Mouse (Mus musculus) intestine, embryonic 15.5 days (tissue): ENCODE data around the gene Pfn1. TPM values are rescaled to one million over a fixed set of nuclear protein-coding genes. Genes with fewer than 3 reads are reported as not detected.

Source experiments
- ATAC-seq: fragments of 200-750 bp; cut with Nextera tagmentation; 2 replicates; pipeline ENCODE4 v1.8.0; 2017; ENCODE audit warnings: moderate TSS enrichment, moderate library complexity
- H3K27ac ChIP-seq: fragments of 300-500 bp; sonication (generic); 2 replicates; pipeline ENCODE4 v1.5.1; 2015; ENCODE audit warnings: mild to moderate bottlenecking, inconsistent platforms
- H3K27me3 ChIP-seq: fragments of 300-500 bp; sonication (generic); replicated peaks from 2 replicates; pipeline ENCODE4 v1.6.1; 2015; ENCODE audit warnings: inconsistent platforms
- H3K36me3 ChIP-seq: fragments of 300-500 bp; sonication (generic); 2 replicates; pipeline ENCODE4 v1.6.1; 2015; ENCODE audit warnings: inconsistent platforms
- H3K4me1 ChIP-seq: fragments of 300-500 bp; sonication (generic); replicated peaks from 2 replicates; pipeline ENCODE4 v1.6.1; 2015; ENCODE audit warnings: inconsistent platforms
- H3K4me2 ChIP-seq: fragments of 300-500 bp; sonication (generic); replicated peaks from 2 replicates; pipeline ENCODE4 v1.6.1; 2015; ENCODE audit warnings: mild to moderate bottlenecking, inconsistent platforms
- H3K4me3 ChIP-seq: fragments of 300-500 bp; sonication (generic); replicated peaks from 2 replicates; pipeline ENCODE4 v1.5.1; 2015; ENCODE audit warnings: inconsistent platforms
- H3K9ac ChIP-seq: fragments of 300-500 bp; sonication (generic); 2 replicates; pipeline ENCODE4 v1.6.1; 2015; ENCODE audit warnings: inconsistent platforms
- H3K9me3 ChIP-seq: fragments of 300-500 bp; sonication (generic); 2 replicates; pipeline ENCODE4 v1.6.1; 2016; ENCODE audit warnings: inconsistent platforms
- WGBS: fragments of 180-500 bp; shearing (Covaris S2); methylation state at CpG from one replicate; pipeline ENCODE4 v1.1.7; 2015; 5-methylcytosine and 5-hydroxymethylcytosine counted together
- polyA plus RNA-seq: library from polyadenylated mRNA; unstranded; fragments of >200 nt; fragmentation: Nextera tagmentation; extraction: Ambion mirVana; gene quantifications from 2 replicates; pipeline ENCODE4 v1.2.1, GENCODE M21; 2015

The Pfn1 gene
- polyA plus RNA-seq, 1 experiment from 2014 or later = 2,325 TPM

GRCm38 (mm10) chr11:70615516-70616093, 38.8 kb downstream of the Pfn1 start, which contains the start of gene 4930544D05Rik:
TSS of gene 4930544D05Rik (plus strand) at chr11:70615848.
- Histone ChIP-seq H3K4me1 (peaks cover 19% of the 10 kb centered on the region), H3K27ac (peak within 1 kb of the TSS; percentile 78), H3K9ac (peak within 1 kb of the TSS; percentile 54), H3K4me3 (peak within 1 kb of the TSS; percentile 43), H3K27me3 (no peaks in the 10 kb centered on the region), H3K4me2 (peak within 1 kb of the TSS; percentile 94), H3K36me3 (peaks cover 12% of the 10 kb centered on the region), H3K9me3 (no peaks in the 10 kb centered on the region)
- ATAC-seq = peak; percentile 18; the same call in 1 of the 2 replicates
- WGBS = 16% methylated on average over 21 of the region's 21 CpGs

GRCm38 (mm10) chr11:70615074-70615473, 39.4 kb downstream of the Pfn1 start:
- no peaks in the 10 kb centered on the region for H3K9me3 ChIP-seq
- H3K27ac ChIP-seq = peak overlapping the region; percentile 78
- peaks cover 19% of the 10 kb centered on the region for H3K4me1 ChIP-seq
- peak overlapping the region; percentile 43 for H3K4me3 ChIP-seq
- ATAC-seq = peak; percentile 95
- H3K4me2 ChIP-seq = peak overlapping the region; percentile 94
- H3K27me3 ChIP-seq = no peaks in the 10 kb centered on the region
- WGBS = under 1% methylated on average over 17 of the region's 17 CpGs
- peaks cover 15% of the 10 kb centered on the region for H3K36me3 ChIP-seq
- peak overlapping the region; percentile 54 for H3K9ac ChIP-seq

- ATAC-seq = no peak
- H3K4me3 ChIP-seq = no peak overlapping the region
- H3K9ac ChIP-seq = no peak overlapping the region
- no peak overlapping the region for H3K27ac ChIP-seq
- peaks cover 19% of the 10 kb centered on the region for H3K4me1 ChIP-seq
- H3K4me2 ChIP-seq = no peak overlapping the region
- no peaks in the 10 kb centered on the region for H3K27me3 ChIP-seq
- H3K9me3 ChIP-seq = no peaks in the 10 kb centered on the region
- WGBS = 77% methylated on average over 7 of the region's 7 CpGs
- peaks cover 39% of the 10 kb centered on the region for H3K36me3 ChIP-seq
Observed at GRCm38 (mm10) chr11:70612505-70612904, 41.9 kb downstream of the Pfn1 start.

- Histone ChIP-seq H3K27ac (no peak overlapping the region), H3K4me3 (no peak overlapping the region), H3K36me3 (peaks cover 50% of the 10 kb centered on the region), H3K27me3 (no peaks in the 10 kb centered on the region), H3K9me3 (no peaks in the 10 kb centered on the region), H3K9ac (no peak overlapping the region), H3K4me2 (no peak overlapping the region), H3K4me1 (peaks cover 13% of the 10 kb centered on the region)
- ATAC-seq = no peak
- 83% methylated on average over 4 of the region's 4 CpGs for WGBS
Observed at GRCm38 (mm10) chr11:70610752-70611151, 43.7 kb downstream of the Pfn1 start.

- no peak overlapping the region for H3K9ac ChIP-seq
- 91% methylated on average over 25 of the region's 26 CpGs for WGBS
- peaks cover 56% of the 10 kb centered on the region for H3K36me3 ChIP-seq
- no peaks in the 10 kb centered on the region for H3K27me3 ChIP-seq
- no peak for ATAC-seq
- H3K4me2 ChIP-seq = no peak overlapping the region
- H3K27ac ChIP-seq = no peak overlapping the region
- H3K9me3 ChIP-seq = no peaks in the 10 kb centered on the region
- no peaks in the 10 kb centered on the region for H3K4me1 ChIP-seq
- H3K4me3 ChIP-seq = no peak overlapping the region
Observed at GRCm38 (mm10) chr11:70608381-70609066, 45.9 kb downstream of the Pfn1 start.

GRCm38 (mm10) chr11:70607611-70608010, 46.8 kb downstream of the Pfn1 start:
- Histone ChIP-seq H3K9ac (no peak overlapping the region), H3K9me3 (no peaks in the 10 kb centered on the region), H3K4me2 (no peak overlapping the region), H3K27me3 (no peaks in the 10 kb centered on the region), H3K36me3 (peaks cover 54% of the 10 kb centered on the region), H3K4me1 (no peaks in the 10 kb centered on the region), H3K4me3 (no peak overlapping the region), H3K27ac (no peak overlapping the region)
- no peak for ATAC-seq
- WGBS = 87% methylated on average over 9 of the region's 9 CpGs

- Histone ChIP-seq H3K36me3 (peaks cover 54% of the 10 kb centered on the region), H3K9ac (no peak overlapping the region), H3K4me1 (no peaks in the 10 kb centered on the region), H3K27me3 (no peaks in the 10 kb centered on the region), H3K27ac (no peak overlapping the region), H3K4me3 (no peak overlapping the region), H3K9me3 (no peaks in the 10 kb centered on the region), H3K4me2 (no peak overlapping the region)
- ATAC-seq = no peak
- WGBS = 75% methylated on average over 12 of the region's 12 CpGs
Observed at GRCm38 (mm10) chr11:70606717-70607116, 47.7 kb downstream of the Pfn1 start.

GRCm38 (mm10) chr11:70605024-70605566, 49.3 kb downstream of the Pfn1 start:
- peaks cover 47% of the 10 kb centered on the region for H3K36me3 ChIP-seq
- no peaks in the 10 kb centered on the region for H3K9me3 ChIP-seq
- H3K27ac ChIP-seq = no peak overlapping the region
- H3K4me2 ChIP-seq = no peak overlapping the region
- no peak overlapping the region for H3K4me3 ChIP-seq
- no peaks in the 10 kb centered on the region for H3K27me3 ChIP-seq
- no peak overlapping the region for H3K9ac ChIP-seq
- peak; percentile 34; the same call in 1 of the 2 replicates for ATAC-seq
- no peaks in the 10 kb centered on the region for H3K4me1 ChIP-seq
- WGBS = 49% methylated on average over 14 of the region's 14 CpGs

Other genes starting within 250 kb of the Pfn1 start
- gene Pelp1, start 244.6 kb downstream of the Pfn1 start, polyA plus RNA-seq = 31.9 and 32.6 TPM in 2 replicates
- gene Arrb2, start 222.0 kb downstream of the Pfn1 start, polyA plus RNA-seq = 13.2 and 15.4 TPM in 2 replicates
- 39.9 and 42.4 TPM in 2 replicates for gene Med11, start 202.7 kb downstream of the Pfn1 start, polyA plus RNA-seq
- gene Zmynd15, start 195.2 kb downstream of the Pfn1 start, polyA plus RNA-seq = 0.78 and 1.2 TPM in 2 replicates
- gene Cxcl16, start 194.7 kb downstream of the Pfn1 start, polyA plus RNA-seq = 8.6 and 10.4 TPM in 2 replicates
- 179 and 192 TPM in 2 replicates for gene Tm4sf5, start 149.4 kb downstream of the Pfn1 start, polyA plus RNA-seq
- 0.60 and 0.80 TPM in 2 replicates for gene Vmo1, start 140.0 kb downstream of the Pfn1 start, polyA plus RNA-seq
- gene Gltpd2, start 135.4 kb downstream of the Pfn1 start, polyA plus RNA-seq = 1.5 and 2.2 TPM in 2 replicates
- 646 and 704 TPM in 2 replicates for gene Psmb6, start 129.3 kb downstream of the Pfn1 start, polyA plus RNA-seq
- gene Gm40193, start 121.7 kb downstream of the Pfn1 start, polyA plus RNA-seq = not detected in 2 replicates
- gene Pld2, start 114.6 kb downstream of the Pfn1 start, polyA plus RNA-seq = 10.3 and 11.0 TPM in 2 replicates
- 11.8 and 12.7 TPM in 2 replicates for gene Mink1, start 91.8 kb downstream of the Pfn1 start, polyA plus RNA-seq
- not detected in 2 replicates for gene 4930544D05Rik, start 38.8 kb downstream of the Pfn1 start, polyA plus RNA-seq
- gene Chrne, start 35.4 kb downstream of the Pfn1 start, polyA plus RNA-seq = not detected in 2 replicates
- gene Gp1ba, start 15.5 kb downstream of the Pfn1 start, polyA plus RNA-seq = 0.21 and 0.24 TPM in 2 replicates
- gene Rnf167, start 7.4 kb downstream of the Pfn1 start, polyA plus RNA-seq = 106 and 107 TPM in 2 replicates
- gene Slc25a11, start 7.2 kb downstream of the Pfn1 start, polyA plus RNA-seq = 171 and 180 TPM in 2 replicates
- 12.1 and 15.6 TPM in 2 replicates for gene Eno3, start 2.6 kb upstream of the Pfn1 start, polyA plus RNA-seq
- 132 and 154 TPM in 2 replicates for gene Spag7, start 14.8 kb upstream of the Pfn1 start, polyA plus RNA-seq
- gene Camta2, start 33.5 kb upstream of the Pfn1 start, polyA plus RNA-seq = 12.1 and 13.5 TPM in 2 replicates
- 1.4 and 1.5 TPM in 2 replicates for gene Inca1, start 45.5 kb upstream of the Pfn1 start, polyA plus RNA-seq
- 4.4 TPM in 2 replicates for gene Kif1c, start 45.9 kb upstream of the Pfn1 start, polyA plus RNA-seq
- 5.3 and 6.2 TPM in 2 replicates for gene Zfp3, start 109.6 kb upstream of the Pfn1 start, polyA plus RNA-seq
- gene Scimp, start 157.9 kb upstream of the Pfn1 start, polyA plus RNA-seq = 0.70 and 0.88 TPM in 2 replicates
- 51.4 and 53.9 TPM in 2 replicates for gene Rabep1, start 190.1 kb upstream of the Pfn1 start, polyA plus RNA-seq